Mouse (Mus musculus) cerebellum, adult 2 months (tissue): ENCODE measurements around the gene Rpl18.

ENCODE experiments used
- CTCF ChIP-seq: fragments of 200-500 bp; IDR thresholded peaks from 2 replicates; pipeline ENCODE4 v1.5.1; 2011; ENCODE audit warnings: low read depth, mild to moderate bottlenecking, control low read depth, low read length, moderate library complexity, borderline replicate concordance; ENCODE audit not compliant: insufficient read depth
- POLR2A ChIP-seq: fragments of 200-500 bp; IDR thresholded peaks from 2 replicates; pipeline ENCODE4 v1.6.1; 2011; ENCODE audit warnings: low read length, control low read depth, borderline replicate concordance; ENCODE audit not compliant: insufficient read depth

GRCm38 (mm10) chr7:45666161-45666560, 49.1 kb upstream of the Rpl18 start, which contains the start of gene Fut2:
- TF ChIP-seq CTCF (no peak), POLR2A (no peak)
